Mouse (Mus musculus) limb, embryonic 14.5 days (tissue): ENCODE data around the gene Krt81. TPM values are rescaled to one million over a fixed set of nuclear protein-coding genes. Genes with fewer than 3 reads are reported as not detected.

Source experiments
- ATAC-seq: fragments of 200-750 bp; cut with Nextera tagmentation; 2 replicates; pipeline ENCODE4 v1.8.0; 2017; ENCODE audit warnings: low read depth, moderate number of reproducible peaks, moderate TSS enrichment; ENCODE audit not compliant: low FRiP score
- DNase-seq: peaks from one replicate; pipeline ENCODE4 v3.0.0-alpha.2; 2015; ENCODE audit warnings: low spot score
- H3K27ac ChIP-seq: fragments of 300-500 bp; sonication (generic); replicated peaks from 2 replicates; pipeline ENCODE4 v1.5.1; 2014; ENCODE audit warnings: low read depth, mild to moderate bottlenecking, low read length, moderate library complexity, mixed read lengths
- H3K27me3 ChIP-seq: fragments of 300-500 bp; sonication (generic); 2 replicates; pipeline ENCODE4 v1.6.1; 2014; ENCODE audit warnings: low read length, mixed read lengths; ENCODE audit not compliant: control insufficient read depth, insufficient read depth
- H3K36me3 ChIP-seq: fragments of 300-500 bp; sonication (generic); 2 replicates; pipeline ENCODE4 v1.6.1; 2014; ENCODE audit warnings: mild to moderate bottlenecking, low read length, moderate library complexity, mixed read lengths; ENCODE audit not compliant: control insufficient read depth, insufficient read depth
- H3K4me1 ChIP-seq: fragments of 300-500 bp; sonication (generic); 2 replicates; pipeline ENCODE4 v1.6.1; 2014; ENCODE audit warnings: antibody characterized with exemption, low read length, mixed read lengths; ENCODE audit not compliant: control insufficient read depth, insufficient read depth
- H3K4me2 ChIP-seq: fragments of 300-500 bp; sonication (generic); replicated peaks from 2 replicates; pipeline ENCODE4 v1.6.1; 2014; ENCODE audit warnings: low read depth, mild to moderate bottlenecking, low read length, moderate library complexity; ENCODE audit not compliant: severe bottlenecking
- H3K4me3 ChIP-seq: fragments of 300-500 bp; sonication (generic); replicated peaks from 2 replicates; pipeline ENCODE4 v1.5.1; 2014; ENCODE audit warnings: low read length
- H3K9ac ChIP-seq: fragments of 300-500 bp; sonication (generic); 2 replicates; pipeline ENCODE4 v1.6.1; 2014; ENCODE audit warnings: mild to moderate bottlenecking, low read depth, low read length, moderate library complexity; ENCODE audit not compliant: severe bottlenecking
- H3K9me3 ChIP-seq: fragments of 300-500 bp; sonication (generic); 2 replicates; pipeline ENCODE4 v1.6.1; 2016; ENCODE audit warnings: low read length; ENCODE audit not compliant: control insufficient read depth
- POLR2A ChIP-seq: fragments of 200-500 bp; IDR thresholded peaks from 2 replicates; pipeline ENCODE4 v1.8.0; 2012; ENCODE audit warnings: inconsistent platforms, mild to moderate bottlenecking, moderate library complexity, borderline replicate concordance; ENCODE audit not compliant: insufficient read depth, insufficient read length; ENCODE audit errors: extremely low read depth
- WGBS: fragments of 180-500 bp; shearing (Covaris S2); extraction: QIAGEN DNeasy Blood & Tissue Kit; methylation state at CpG from one replicate; pipeline ENCODE4 v1.1.7; 2014; 5-methylcytosine and 5-hydroxymethylcytosine counted together
- polyA plus RNA-seq, 2 experiments: library from polyadenylated mRNA; depleted of rRNA in 1 of 2; stranded (reverse) in 1 of 2; unstranded in 1 of 2; fragments of >200 nt; fragmentation: Nextera tagmentation in 1 of 2; extraction: Ambion mirVana in 1 of 2; gene quantifications; 2 replicates each; pipeline versions ENCODE4 v1.2.1 to v1.2.3; 2012 to 2014

Gene Krt81
- polyA plus RNA-seq, 2 experiments: not detected

GRCm38 (mm10) chr15:101484939-101485338, 21.4 kb upstream of the Krt81 start:
- ATAC-seq: no peak
- H3K27me3 ChIP-seq: no peaks in the 10 kb centered on the region

DNA sequence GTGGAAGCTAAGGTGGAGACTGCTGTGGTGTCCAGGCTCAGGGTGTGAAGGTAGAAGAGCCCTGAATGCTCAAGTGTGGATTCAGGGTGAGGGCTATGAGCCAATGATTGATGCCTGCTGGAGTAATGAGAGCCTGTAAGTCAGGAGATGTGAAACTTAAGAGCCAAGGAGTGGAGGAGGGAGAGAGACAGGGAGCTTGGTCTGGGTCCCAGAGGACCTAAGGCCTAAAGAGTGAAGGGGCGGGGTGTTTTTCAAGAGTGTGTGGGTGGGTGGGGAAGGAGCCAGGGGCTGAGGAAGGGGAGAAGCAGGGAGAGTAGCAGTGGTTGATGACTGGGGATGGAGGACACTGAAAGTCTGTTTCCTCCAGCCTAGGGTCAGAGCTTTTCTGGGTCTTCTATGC, 20.1 kb upstream of the Krt81 start:
- H3K9ac ChIP-seq: no peak overlapping the region
- no peak overlapping the region for H3K27ac ChIP-seq
- no peaks in the 10 kb centered on the region for H3K9me3 ChIP-seq
- ATAC-seq (no peak), DNase-seq (no peak)
- whole genome bisulfite sequencing: 63% methylated on average over 1 of the region's 1 CpGs
- no peak overlapping the region for H3K4me3 ChIP-seq
- no peak for TF ChIP-seq POLR2A
- no peak overlapping the region for H3K4me2 ChIP-seq
- no peaks in the 10 kb centered on the region for H3K36me3 ChIP-seq
- H3K27me3 ChIP-seq: peaks cover 7% of the 10 kb centered on the region; the same call in 1 of the 2 replicates
- 0 out of 2 replicates have a peak, but pooled peaks cover 4% of the 10 kb centered on the region for H3K4me1 ChIP-seq

More at GRCm38 (mm10) chr15:101484939-101485338, 21.4 kb upstream of the Krt81 start:
- Histone ChIP-seq H3K4me3 (no peak overlapping the region), H3K9ac (no peak overlapping the region), H3K36me3 (no peaks in the 10 kb centered on the region), H3K27ac (no peak overlapping the region), H3K4me1 (no peaks in the 10 kb centered on the region), H3K9me3 (no peaks in the 10 kb centered on the region), H3K4me2 (no peak overlapping the region)
- WGBS: 53% methylated on average over 1 of the region's 1 CpGs
- no peak for TF ChIP-seq POLR2A
- no peak for DNase-seq

DNA sequence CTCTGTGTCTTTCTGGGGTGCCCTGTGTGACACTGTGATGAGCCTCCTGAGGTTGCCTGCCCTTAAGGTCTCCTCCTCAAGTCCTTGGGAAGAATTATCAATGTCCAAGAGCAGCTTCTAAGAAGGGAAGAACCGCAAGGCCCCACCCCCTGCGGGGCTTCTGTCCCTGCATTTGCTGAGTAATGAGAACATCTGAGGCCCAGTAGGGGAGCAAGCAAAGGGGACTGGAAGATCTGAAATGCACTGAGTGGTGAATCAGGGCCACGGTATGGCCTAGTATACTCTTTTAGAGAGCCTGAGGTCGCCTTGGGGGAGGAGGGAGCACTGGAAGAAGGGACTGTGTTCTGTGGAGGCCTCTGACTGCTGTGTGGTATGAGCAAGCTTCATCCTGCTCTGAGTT, 18.5 kb upstream of the Krt81 start:
- H3K4me2 ChIP-seq: no peak overlapping the region
- no peak overlapping the region for H3K27ac ChIP-seq
- H3K27me3 ChIP-seq: peaks cover 9% of the 10 kb centered on the region; the same call in 1 of the 2 replicates
- no peak overlapping the region for H3K9ac ChIP-seq
- DNase-seq (no peak), ATAC-seq (no peak)
- H3K9me3 ChIP-seq: no peaks in the 10 kb centered on the region
- no peak for TF ChIP-seq POLR2A
- H3K36me3 ChIP-seq: no peaks in the 10 kb centered on the region
- 47% methylated on average over 4 of the region's 4 CpGs for WGBS
- H3K4me3 ChIP-seq: no peak overlapping the region
- H3K4me1 ChIP-seq: 0 out of 2 replicates have a peak, but pooled peaks cover 4% of the 10 kb centered on the region

DNA sequence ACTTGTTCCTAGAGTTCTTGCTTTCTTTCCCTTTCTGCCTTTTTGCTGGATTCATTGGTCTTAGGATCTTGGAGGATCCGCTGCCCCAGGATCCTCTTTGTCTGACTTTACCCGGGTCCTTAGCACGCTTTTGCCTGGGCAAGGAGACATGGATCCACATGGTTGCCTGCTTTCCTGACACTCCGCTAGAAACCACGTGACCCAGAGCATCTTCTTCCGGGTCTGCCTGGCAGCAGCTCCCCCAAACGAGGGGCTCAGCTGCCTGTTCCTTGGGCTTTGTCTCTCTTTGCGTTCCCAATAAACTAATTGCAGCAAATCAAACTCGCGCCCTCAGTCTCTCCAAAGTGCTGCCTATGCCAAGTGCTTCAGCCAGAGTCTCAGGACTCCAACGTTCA, 16.1 kb upstream of the Krt81 start:
- Histone ChIP-seq H3K9ac (no peak overlapping the region), H3K4me3 (peak overlapping the region; percentile 24), H3K4me2 (peak overlapping the region; percentile 48), H3K36me3 (no peaks in the 10 kb centered on the region), H3K27ac (no peak overlapping the region), H3K4me1 (0 out of 2 replicates have a peak, but pooled peaks cover 4% of the 10 kb centered on the region), H3K9me3 (no peaks in the 10 kb centered on the region), H3K27me3 (peaks cover 9% of the 10 kb centered on the region; the same call in 1 of the 2 replicates)
- 32% methylated on average over 11 of the region's 11 CpGs for WGBS
- ATAC-seq: no peak
- no peak for TF ChIP-seq POLR2A
- DNase-seq: no peak

DNA sequence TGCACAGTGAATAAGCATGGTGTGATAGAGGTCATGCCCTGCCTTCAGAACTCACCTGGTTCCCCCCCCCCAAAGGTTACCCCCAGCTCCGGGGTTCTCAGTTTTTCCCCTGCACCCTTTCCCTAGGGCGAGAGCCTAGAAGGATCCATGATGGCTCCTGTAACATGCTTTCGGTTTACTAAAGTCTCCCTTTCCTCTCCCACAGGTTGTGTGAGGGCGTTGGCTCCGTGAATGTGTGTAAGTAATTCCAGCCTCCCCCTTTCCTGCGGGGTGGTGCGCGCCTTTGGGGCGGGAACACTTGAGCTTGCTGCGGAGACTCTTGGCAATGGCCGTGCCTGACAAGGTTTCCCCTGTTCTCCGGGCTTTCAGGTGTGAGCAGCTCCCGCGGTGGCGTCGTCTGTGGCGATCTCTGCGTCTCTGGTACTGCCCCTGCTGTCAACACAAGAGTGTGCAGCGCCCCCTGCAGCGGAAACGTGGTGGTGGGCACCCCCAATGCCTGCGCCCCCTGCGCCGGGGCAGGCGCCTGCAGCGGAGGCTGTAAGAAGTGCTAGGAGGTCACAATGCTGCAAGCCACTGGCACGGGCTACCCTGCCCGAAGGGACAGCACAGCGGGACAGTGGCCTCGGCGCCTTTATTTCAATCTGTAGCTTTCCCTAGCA, 15.6 kb upstream of the Krt81 start:
- H3K36me3 ChIP-seq: no peaks in the 10 kb centered on the region
- peak overlapping the region; percentile 48 for H3K4me2 ChIP-seq
- H3K27me3 ChIP-seq: peaks cover 9% of the 10 kb centered on the region; the same call in 1 of the 2 replicates
- H3K27ac ChIP-seq: no peak overlapping the region
- no peak overlapping the region; the same call in 1 of the 2 replicates for H3K9ac ChIP-seq
- no peaks in the 10 kb centered on the region for H3K9me3 ChIP-seq
- no peak for TF ChIP-seq POLR2A
- H3K4me3 ChIP-seq: peak overlapping the region; percentile 24
- 11% methylated on average over 31 of the region's 31 CpGs for WGBS
- no peak for ATAC-seq
- H3K4me1 ChIP-seq: 0 out of 2 replicates have a peak, but pooled peaks cover 4% of the 10 kb centered on the region
- peak; percentile 28 for DNase-seq
